Mouse (Mus musculus) layer of hippocampus, adult 9-10 months (tissue): ENCODE data around the gene Nrxn2.

Source experiments
- DNase-seq: peaks from one replicate; pipeline ENCODE4 v3.0.0; 2022; ENCODE audit warnings: low spot score

The Nrxn2 gene

GRCm38 (mm10) chr19:6518601-6519000, 100.1 kb downstream of the Nrxn2 start:
- DNase-seq = no peak

- no peak for DNase-seq
Measured at GRCm38 (mm10) chr19:6519483-6519882, 101.0 kb downstream of the Nrxn2 start.

- no peak for DNase-seq
Measured at GRCm38 (mm10) chr19:6521630-6522029, 103.1 kb downstream of the Nrxn2 start.

GRCm38 (mm10) chr19:6522289-6522688, 103.8 kb downstream of the Nrxn2 start:
- DNase-seq = no peak

GRCm38 (mm10) chr19:6525023-6525422, 106.5 kb downstream of the Nrxn2 start:
- DNase-seq = no peak

GRCm38 (mm10) chr19:6526010-6526409, 107.5 kb downstream of the Nrxn2 start:
- DNase-seq = no peak

GRCm38 (mm10) chr19:6527439-6527838, 108.9 kb downstream of the Nrxn2 start:
- no peak for DNase-seq

- DNase-seq = no peak
Measured at GRCm38 (mm10) chr19:6527839-6528531, 109.5 kb downstream of the Nrxn2 start.

- no peak for DNase-seq
Measured at GRCm38 (mm10) chr19:6529265-6529985, 110.9 kb downstream of the Nrxn2 start.

GRCm38 (mm10) chr19:6530359-6530758, 111.8 kb downstream of the Nrxn2 start:
- no peak for DNase-seq

- DNase-seq = no peak
Measured at GRCm38 (mm10) chr19:6531011-6531631, 112.6 kb downstream of the Nrxn2 start.

GRCm38 (mm10) chr19:6531832-6532471, 113.4 kb downstream of the Nrxn2 start:
- no peak for DNase-seq

GRCm38 (mm10) chr19:6532656-6533055, 114.1 kb downstream of the Nrxn2 start:
- no peak for DNase-seq

- DNase-seq = no peak
Measured at GRCm38 (mm10) chr19:6533290-6534117, 115.0 kb downstream of the Nrxn2 start.

- DNase-seq = no peak
Measured at GRCm38 (mm10) chr19:6534118-6534415, 115.5 kb downstream of the Nrxn2 start.

- DNase-seq = no peak
Measured at GRCm38 (mm10) chr19:6536201-6536600, 117.7 kb downstream of the Nrxn2 start.

GRCm38 (mm10) chr19:6536696-6537095, 118.2 kb downstream of the Nrxn2 start:
- no peak for DNase-seq

GRCm38 (mm10) chr19:6537526-6537925, 119.0 kb downstream of the Nrxn2 start:
- no peak for DNase-seq

GRCm38 (mm10) chr19:6538546-6538945, 120.0 kb downstream of the Nrxn2 start:
- DNase-seq = no peak

GRCm38 (mm10) chr19:6539592-6539991, 121.1 kb downstream of the Nrxn2 start:
- no peak for DNase-seq

- DNase-seq = no peak
Measured at GRCm38 (mm10) chr19:6540191-6540590, 121.7 kb downstream of the Nrxn2 start.

GRCm38 (mm10) chr19:6541521-6541920, 123.0 kb downstream of the Nrxn2 start:
- no peak for DNase-seq
